Mouse (Mus musculus): ENCODE measurements around the gene Fam111a.

GRCm38 (mm10) chr19:12558219-12558618, 12.7 kb downstream of the Fam111a start:
- TF ChIP-seq POLR2A (IDR thresholded peaks at IDR 0.05; ENCODE audit: borderline replicate concordance, extremely low read depth, insufficient read depth, insufficient read length, poor library complexity, severe bottlenecking) (no peak), CTCF (IDR thresholded peaks at IDR 0.05; ENCODE audit: borderline replicate concordance, extremely low read depth, insufficient read depth, insufficient read length) (no peak)

All from brain, embryonic 14.5 days (tissue).